Mouse (Mus musculus) E14TG2a.4 (cell line): ENCODE measurements around the gene Atg2a.

Experiments used
- CTCF ChIP-seq: conservative IDR thresholded peaks from 2 replicates; pipeline ENCODE4 v1.5.1; 2014; ENCODE audit warnings: low read length
- NANOG ChIP-seq: IDR thresholded peaks from 2 replicates; pipeline ENCODE4 v1.6.1; 2014; ENCODE audit warnings: borderline replicate concordance, low read length, mixed read lengths

- no peak for TF ChIP-seq CTCF
- no peak for TF ChIP-seq NANOG
Measured at GRCm38 (mm10) chr19:6289696-6290238, 48.3 kb downstream of the Atg2a start.
